Mouse (Mus musculus) spleen, postnatal 10 days (tissue): ENCODE measurements around the gene Scgb2b2.

ENCODE experiments used
- DNase-seq, 2 experiments: peaks; one replicate each; pipeline ENCODE4 v3.0.0; 2021 to 2022; ENCODE audit warnings: low spot score in 2 of 2

The Scgb2b2 gene

GRCm38 (mm10) chr7:31290208-31290607, at the start of gene Scgb2b2:
TSS of gene Scgb2b2 (plus strand) at chr7:31290508.
- no peak for DNase-seq

DNA sequence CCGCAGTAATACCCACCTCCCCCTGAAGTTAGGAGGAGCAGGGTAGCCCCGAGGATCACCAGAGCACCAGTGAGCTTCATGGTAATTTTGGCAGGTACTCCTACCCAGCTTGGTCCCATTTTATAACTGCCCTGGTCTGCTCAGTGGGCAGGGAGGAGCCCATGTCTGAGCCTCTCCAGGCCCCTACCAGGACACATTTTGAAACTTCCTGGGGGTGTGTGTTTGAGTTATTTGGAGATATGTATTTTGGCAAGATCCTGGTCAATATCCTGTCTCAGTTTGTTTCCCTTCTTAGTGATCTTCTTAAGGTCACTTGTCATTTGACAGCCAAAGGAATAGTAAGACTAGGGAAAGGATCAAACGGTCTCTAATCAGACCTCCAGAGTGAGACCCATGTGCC, 1.4 kb downstream of the Scgb2b2 start, which contains the start of gene Scgb1b2:
Scgb1b2 (minus strand) TSS at position 101 of the 400 bp plus-strand sequence.
- DNase-seq = no peak
